Mouse (Mus musculus): ENCODE data around the gene Fam19a1.

Gene Fam19a1

GRCm38 (mm10) chr6:96437814-96438213, 324.9 kb downstream of the Fam19a1 start:
- no peak for DNase-seq (ENCODE audit: low read depth, low spot score)

GRCm38 (mm10) chr6:96439419-96439818, 326.5 kb downstream of the Fam19a1 start:
- DNase-seq (ENCODE audit: low read depth, low spot score) = no peak

- no peak for DNase-seq (ENCODE audit: low read depth, low spot score)
These were observed 329.0 kb downstream of the Fam19a1 start for GRCm38 (mm10) chr6:96441971-96442370.

- DNase-seq (ENCODE audit: low read depth, low spot score) = no peak
These were observed 334.5 kb downstream of the Fam19a1 start for GRCm38 (mm10) chr6:96447466-96447865.

GRCm38 (mm10) chr6:96456266-96456665, 343.3 kb downstream of the Fam19a1 start:
- DNase-seq (ENCODE audit: low read depth, low spot score) = no peak

GRCm38 (mm10) chr6:96457590-96458259, 344.8 kb downstream of the Fam19a1 start:
- no peak for DNase-seq (ENCODE audit: low read depth, low spot score)

- no peak for DNase-seq (ENCODE audit: low read depth, low spot score)
These were observed 346.1 kb downstream of the Fam19a1 start for GRCm38 (mm10) chr6:96459041-96459440.

GRCm38 (mm10) chr6:96499464-96499863, 386.5 kb downstream of the Fam19a1 start:
- no peak for DNase-seq (ENCODE audit: low read depth, low spot score)

GRCm38 (mm10) chr6:96541600-96541999, 428.6 kb downstream of the Fam19a1 start:
- no peak for DNase-seq (ENCODE audit: low read depth, low spot score)

GRCm38 (mm10) chr6:96544832-96545231, 431.9 kb downstream of the Fam19a1 start:
- no peak for DNase-seq (ENCODE audit: low read depth, low spot score)

GRCm38 (mm10) chr6:96550431-96550830, 437.5 kb downstream of the Fam19a1 start:
- no peak for DNase-seq (ENCODE audit: low read depth, low spot score)

- no peak for DNase-seq (ENCODE audit: low read depth, low spot score)
These were observed 465.7 kb downstream of the Fam19a1 start for GRCm38 (mm10) chr6:96578649-96579048.

- DNase-seq (ENCODE audit: low read depth, low spot score) = no peak
These were observed 467.8 kb downstream of the Fam19a1 start for GRCm38 (mm10) chr6:96580726-96581125.

- no peak for DNase-seq (ENCODE audit: low read depth, low spot score)
These were observed 468.2 kb downstream of the Fam19a1 start for GRCm38 (mm10) chr6:96581187-96581586.

- DNase-seq (ENCODE audit: low read depth, low spot score) = no peak
These were observed 474.5 kb downstream of the Fam19a1 start for GRCm38 (mm10) chr6:96587427-96587826.

GRCm38 (mm10) chr6:96593031-96593430, 480.1 kb downstream of the Fam19a1 start:
- DNase-seq (ENCODE audit: low read depth, low spot score) = no peak

GRCm38 (mm10) chr6:96595201-96595600, 482.2 kb downstream of the Fam19a1 start:
- no peak for DNase-seq (ENCODE audit: low read depth, low spot score)

GRCm38 (mm10) chr6:96624196-96624595, 511.2 kb downstream of the Fam19a1 start:
- no peak for DNase-seq (ENCODE audit: low read depth, low spot score)

- DNase-seq (ENCODE audit: low read depth, low spot score) = no peak
These were observed 518.6 kb downstream of the Fam19a1 start for GRCm38 (mm10) chr6:96631518-96631917.

GRCm38 (mm10) chr6:96632243-96632642, 519.3 kb downstream of the Fam19a1 start:
- no peak for DNase-seq (ENCODE audit: low read depth, low spot score)

- no peak for DNase-seq (ENCODE audit: low read depth, low spot score)
These were observed 522.7 kb downstream of the Fam19a1 start for GRCm38 (mm10) chr6:96635663-96636062.

GRCm38 (mm10) chr6:96648742-96649141, 535.8 kb downstream of the Fam19a1 start:
- DNase-seq (ENCODE audit: low read depth, low spot score) = no peak

GRCm38 (mm10) chr6:96649267-96649666, 536.3 kb downstream of the Fam19a1 start:
- DNase-seq (ENCODE audit: low read depth, low spot score) = no peak

GRCm38 (mm10) chr6:96666311-96666710, 553.4 kb downstream of the Fam19a1 start:
- DNase-seq (ENCODE audit: low read depth, low spot score) = no peak

All from skeletal muscle tissue, adult 2 months (tissue).